Mouse (Mus musculus): ENCODE data around the gene Catsper2.
A peak's percentile ranks its signal among the peaks of the same experiment; 100 is the strongest.
"Not testable (repeated sequence)": the region's sequence is repeated elsewhere in the genome, so short reads cannot be mapped to it uniquely, and the experiment has no call there.

Catsper2 gene

DNA sequence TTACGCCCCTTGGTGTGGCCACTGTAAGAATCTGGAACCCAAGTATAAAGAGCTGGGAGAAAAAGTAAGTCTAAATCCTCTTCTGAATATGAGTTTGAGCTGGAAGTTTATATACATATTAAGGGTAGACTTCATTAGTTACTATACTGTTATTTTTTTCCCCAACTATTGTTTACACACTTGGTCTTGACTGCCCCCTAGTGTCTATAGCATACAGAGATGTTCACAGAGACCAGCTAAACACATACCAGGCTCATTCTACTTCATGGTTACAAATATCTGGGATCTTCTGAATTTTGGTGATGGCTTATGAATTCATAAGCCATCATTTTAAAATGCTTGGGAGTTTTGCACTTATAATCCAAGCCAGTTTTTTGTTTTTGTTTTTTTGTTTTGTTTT lies 21.3 kb upstream of the Catsper2 start:
- DNase-seq (ENCODE audit: low read depth): peak; percentile 79

DNA sequence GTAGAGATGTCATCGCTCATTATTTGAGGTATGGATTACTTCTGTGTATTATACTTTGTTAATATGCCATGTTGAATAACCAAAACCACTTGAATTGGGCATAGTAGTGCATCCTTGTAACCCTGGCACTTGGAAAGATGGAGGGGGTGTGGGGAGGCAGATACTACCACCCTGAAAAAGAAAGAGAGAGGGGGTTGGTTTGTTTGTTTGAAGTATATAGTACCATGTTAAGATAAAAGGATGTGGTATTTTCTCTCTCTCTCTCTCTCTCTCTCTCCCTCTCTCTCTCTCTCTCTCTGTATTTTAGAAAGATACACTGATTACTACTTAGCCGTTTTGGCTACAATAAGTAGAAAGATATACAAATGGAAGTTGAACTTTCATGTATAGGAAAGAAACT lies 12.3 kb upstream of the Catsper2 start:
- DNase-seq (ENCODE audit: low read depth): no peak

DNA sequence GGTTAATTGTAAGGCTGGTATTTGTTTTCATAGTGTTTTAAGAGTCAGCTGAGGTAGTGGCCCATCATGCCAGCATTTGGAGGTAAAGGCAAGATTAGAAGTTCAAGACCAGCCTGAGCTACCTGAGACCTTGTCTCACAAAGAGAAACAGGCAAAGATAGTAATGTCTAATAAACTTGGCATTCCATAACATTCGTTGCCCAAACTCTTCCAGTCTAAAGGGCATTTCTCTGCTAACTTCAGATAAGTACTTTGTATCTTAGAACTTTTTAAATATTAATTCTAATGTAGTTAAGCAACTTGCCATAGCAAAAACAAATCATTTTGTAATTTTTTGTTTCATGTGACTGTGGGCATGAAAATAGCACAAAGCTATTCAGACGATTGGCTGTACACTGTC lies 9.6 kb upstream of the Catsper2 start:
- DNase-seq (ENCODE audit: low read depth): no peak

DNA sequence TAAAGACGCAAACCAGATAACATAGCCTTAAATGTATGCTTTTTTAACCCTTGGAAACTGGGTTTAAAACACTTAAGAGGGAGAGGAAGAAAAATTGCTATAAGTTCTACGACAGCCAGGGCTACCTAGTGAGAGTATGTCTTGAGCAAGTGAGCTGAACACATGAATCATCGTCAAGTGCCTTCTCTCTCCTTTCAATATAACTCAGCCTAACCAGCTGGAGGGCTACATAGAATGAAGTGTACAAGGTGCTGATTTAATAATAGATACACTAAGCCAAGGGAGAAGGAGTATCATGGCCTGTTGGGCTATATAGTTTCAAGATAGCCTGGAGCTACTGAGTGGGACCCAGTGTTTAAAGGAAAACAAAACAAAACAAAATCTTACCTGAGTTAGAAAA lies 4.9 kb upstream of the Catsper2 start:
- no peak for DNase-seq (ENCODE audit: low read depth)

DNA sequence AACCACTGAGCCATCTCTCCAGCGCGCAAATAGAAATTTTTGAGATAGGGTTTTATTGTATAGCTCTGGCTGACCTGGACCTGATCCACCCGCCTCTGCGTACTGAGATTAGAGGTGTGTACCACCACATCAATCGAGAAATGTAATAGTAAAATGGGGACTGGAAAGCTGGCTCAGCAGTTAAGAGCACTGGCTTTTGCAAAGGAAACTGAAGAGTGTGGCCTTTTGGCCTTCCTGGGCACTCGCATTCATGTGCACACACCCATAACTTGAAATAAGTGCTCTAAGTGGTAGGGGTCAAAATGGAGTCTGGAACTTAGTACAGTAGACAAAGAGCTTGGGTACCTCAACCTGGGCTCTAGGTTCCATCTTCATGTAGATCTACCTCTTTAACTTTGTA lies 2.8 kb upstream of the Catsper2 start:
- peak; percentile 39 for DNase-seq (ENCODE audit: low read depth)

DNA sequence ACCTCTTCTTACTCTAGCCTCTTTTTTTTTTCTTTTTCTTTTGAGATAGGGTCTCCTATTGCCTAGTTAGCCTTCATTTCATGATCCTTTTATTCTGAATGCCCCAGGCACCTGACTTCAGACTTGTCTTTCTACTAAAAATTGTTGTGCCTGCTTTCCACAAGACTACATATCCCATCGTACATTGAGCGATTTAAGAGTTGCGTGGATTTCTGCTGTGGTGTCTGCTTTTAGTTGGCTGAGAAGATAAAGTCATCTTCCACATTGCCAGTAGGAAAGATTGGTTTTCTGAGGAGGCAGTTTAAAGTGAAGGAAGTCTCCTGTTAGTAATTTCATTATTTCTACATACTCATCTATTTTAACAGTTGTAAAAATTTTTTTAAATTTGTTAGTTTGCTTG lies 2.0 kb upstream of the Catsper2 start:
- DNase-seq (ENCODE audit: low read depth): peak; percentile 6

DNA sequence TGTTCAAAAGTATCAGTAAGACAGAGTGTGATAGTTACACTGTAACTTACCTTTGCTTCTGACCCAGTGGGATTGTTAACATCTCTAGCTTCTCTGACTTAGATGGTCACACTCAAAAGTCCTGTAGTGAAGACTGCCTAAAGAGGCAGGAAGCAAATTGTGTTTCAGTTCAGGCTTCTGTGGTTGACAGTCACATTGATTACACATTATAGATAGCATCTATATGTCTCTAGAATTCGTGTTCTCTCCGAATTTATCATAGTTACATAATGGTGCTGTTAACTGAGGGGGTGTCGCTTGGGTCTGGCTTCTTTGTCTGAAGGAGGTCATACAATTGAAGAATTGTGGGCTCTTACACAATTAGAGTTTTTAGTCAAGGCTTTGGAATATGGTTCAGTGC lies 1.5 kb upstream of the Catsper2 start:
- DNase-seq (ENCODE audit: low read depth): peak; percentile 30

DNA sequence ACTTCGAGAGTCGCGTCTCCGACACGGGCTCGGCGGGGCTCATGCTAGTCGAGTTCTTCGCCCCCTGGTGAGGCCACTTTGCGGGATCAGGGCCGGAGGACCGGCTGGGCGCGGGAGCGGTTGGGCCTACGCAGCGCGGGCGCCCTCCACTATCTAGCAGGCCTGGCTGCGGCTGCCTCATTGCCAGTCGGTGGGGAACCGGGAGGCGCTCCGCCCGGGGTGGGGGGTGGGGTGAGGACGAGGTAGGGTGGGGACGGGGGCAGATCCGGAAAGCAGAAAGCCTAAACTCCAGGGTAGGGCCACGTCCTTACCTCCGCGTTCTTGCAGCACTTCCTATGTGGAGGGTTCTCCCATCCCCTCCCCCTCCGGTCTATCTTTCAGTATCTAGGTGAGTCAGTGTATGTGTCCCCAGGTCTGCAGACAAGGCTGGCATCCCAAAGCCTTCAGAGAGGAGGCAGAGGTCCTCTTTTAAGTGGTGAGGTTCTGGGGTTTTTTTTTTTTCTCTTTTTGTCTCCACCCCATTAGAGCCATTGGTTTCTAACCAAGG lies 620 bp upstream of the Catsper2 start:
- DNase-seq (ENCODE audit: low read depth): peak; percentile 70

DNA sequence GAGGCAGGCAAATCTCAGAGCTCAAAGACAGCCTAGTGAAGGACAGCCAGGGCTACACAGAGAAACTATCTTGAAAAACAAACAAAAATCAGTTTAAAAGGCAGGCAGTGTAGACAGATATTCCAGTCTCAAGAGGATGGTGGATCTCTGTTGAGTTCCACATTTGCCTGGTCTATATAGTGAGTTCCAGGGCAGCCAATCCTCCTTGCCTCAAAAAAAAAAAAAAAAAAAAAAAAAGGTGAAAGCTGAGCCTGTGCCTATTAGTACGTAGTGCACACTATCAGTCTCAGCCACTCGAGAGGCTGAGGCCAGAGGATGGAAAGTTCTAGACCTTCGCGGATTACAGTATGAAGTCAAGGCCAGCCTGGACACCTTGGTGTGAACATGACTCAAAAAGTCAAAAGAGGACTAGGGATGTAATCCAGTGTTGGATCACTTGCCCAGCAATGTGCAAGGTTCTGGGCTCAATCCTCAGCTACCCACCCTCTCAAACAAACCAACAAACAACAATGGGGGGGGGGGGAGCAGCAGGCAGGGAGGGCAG lies 677 bp downstream of the Catsper2 start:
- no peak for DNase-seq (ENCODE audit: low read depth)

DNA sequence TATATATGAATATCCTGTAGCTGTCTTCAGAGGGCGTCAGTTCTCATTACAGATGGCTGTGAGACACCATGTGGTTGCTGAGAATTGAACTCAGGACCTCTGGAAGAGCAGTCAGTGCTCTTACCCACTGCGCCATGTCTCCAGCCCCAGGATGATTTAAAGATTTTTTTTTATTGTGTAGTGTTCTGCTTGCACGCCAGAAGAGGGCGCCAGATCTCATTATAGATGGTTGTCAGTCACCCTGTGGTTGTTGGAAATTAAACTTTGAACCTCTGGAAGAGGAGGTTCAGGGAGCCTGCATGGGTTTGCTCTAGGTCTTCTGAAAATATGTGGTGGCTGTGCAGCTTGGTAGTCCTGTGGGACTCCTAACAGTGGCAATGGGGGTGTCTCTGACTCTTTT lies 5.4 kb downstream of the Catsper2 start:
- DNase-seq (ENCODE audit: low read depth): peak; percentile 87

DNA sequence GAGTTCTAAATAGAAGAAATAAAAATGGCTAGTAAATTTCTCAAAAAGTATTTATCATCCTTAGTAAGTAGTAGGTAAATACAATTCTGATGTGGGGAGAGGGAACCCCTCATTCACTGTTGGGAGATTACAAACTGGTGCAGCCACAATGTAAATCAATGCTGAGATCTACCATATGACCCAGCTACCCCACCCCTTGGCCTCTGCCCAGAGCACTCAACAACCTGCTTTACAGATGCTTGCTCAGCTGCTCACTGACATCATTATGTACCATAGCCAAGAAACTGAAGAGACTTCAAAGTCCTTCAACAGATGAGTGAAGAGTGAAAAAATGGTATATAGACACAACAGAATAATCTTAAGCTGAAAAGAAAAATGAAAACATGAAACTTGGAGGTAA lies 10.3 kb downstream of the Catsper2 start:
- DNase-seq (ENCODE audit: low read depth): no peak

DNA sequence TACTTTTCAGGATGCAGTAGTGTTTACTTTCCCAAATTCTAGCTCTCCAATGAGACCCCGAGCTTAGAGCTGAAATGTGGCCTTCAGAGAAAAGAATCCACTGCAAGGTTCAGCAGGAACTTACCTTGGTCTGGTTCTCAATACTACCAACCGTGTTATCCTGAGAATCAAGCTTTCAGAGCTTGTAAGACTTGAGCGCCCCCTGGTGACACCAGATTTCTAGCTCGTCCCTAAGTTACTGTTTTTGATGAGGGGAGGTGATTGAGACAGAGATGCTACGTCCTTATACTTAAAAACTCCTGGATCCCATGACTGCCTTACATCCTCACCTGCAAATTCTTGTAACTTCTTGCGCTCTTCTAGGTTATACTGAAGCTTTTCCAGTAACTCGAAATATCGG lies 17.0 kb downstream of the Catsper2 start:
- peak; percentile 87 for DNase-seq (ENCODE audit: low read depth)

DNA sequence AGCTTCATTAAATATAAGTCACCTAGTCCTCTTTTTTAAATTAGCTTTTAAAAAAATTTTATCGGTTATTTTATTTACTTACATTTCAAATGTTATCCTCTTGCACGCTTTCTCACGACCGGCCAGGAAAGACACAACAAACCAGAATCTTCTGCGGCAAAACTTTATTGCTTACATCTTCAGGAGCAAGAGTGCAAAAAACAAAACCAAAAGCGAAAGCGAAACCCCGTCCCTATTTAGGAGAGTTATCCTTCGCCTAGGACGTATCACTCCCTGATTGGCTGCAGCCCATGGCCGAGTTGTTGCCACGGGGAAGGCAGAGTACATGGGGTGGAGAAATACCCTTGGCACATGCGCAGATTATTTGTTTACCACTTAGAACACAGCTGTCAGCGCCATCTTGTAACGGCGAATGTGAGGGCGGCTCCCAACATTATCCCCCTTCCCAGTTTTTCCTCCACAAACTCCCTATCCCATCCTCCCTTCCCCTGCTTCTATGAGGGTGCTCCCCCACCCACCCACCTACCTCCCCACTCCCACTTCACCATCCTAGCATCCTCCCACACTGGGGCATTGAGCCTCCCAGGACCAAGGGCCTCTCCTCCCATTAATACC lies 26.5 kb downstream of the Catsper2 start, which contains the start of gene Strc:
Gene Strc, minus strand, starts transcription at position 208 of the 615 bp plus-strand sequence.
- DNase-seq (ENCODE audit: low read depth): not testable (repeated sequence)

DNA sequence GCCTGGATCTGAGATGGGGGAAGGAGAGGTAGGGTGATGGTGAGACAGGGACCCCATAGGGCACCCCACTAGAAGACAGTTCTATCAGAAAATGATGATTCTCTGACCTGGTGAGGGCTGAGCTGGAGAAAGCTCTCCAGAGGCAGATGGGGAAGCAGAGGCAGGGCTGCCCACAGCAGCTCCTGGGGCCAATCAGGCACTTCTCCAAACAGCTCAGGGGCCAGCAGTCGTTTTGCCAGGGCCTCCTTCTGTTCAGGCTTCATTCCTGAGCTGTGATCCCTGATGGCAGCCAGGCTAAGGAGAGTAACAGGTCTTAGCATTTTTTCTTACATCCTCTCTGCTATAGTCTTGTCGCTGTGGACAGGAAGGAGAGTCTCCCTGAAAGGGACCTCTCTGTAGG lies 38.8 kb downstream of the Catsper2 start:
- DNase-seq (ENCODE audit: low read depth): no peak

DNA sequence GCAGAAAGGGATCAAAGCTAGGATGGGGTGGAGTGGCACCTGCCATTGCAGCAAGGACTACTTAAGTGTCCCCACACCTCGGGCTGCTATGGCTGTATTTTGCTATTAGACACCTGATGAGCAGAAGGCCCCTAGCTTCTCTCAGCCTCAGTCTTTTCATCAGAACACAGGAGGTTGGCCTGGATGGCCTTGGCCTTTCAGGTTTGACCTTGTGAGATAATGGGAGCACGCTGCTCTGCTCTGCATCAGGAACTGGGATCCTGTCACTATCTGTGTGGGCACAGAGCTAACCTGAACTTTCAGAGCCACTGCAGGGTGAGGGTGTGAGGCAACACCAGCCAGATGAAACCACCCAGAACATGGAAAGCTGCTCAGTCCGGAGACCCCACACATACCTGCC lies 41.3 kb downstream of the Catsper2 start:
- no peak for DNase-seq (ENCODE audit: low read depth)

DNA sequence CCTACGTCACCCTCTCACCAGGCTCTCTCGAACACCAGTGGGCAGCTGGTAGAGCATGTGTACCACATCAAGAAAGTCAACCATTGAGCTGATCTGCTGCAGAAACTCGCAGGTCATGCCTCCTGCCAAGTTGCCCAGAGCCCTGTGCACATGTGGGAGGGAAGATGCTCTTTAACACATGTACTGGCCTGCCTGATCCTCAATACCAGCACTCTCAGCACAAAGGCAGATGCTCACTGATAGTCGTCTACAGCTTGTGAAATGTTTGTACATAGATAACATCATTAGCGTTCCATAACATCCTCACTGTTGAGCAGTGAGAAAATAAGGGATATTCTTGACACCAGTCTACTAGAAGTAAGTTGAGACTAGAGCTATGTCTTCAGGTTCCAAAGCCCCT lies 42.7 kb downstream of the Catsper2 start:
- DNase-seq (ENCODE audit: low read depth): no peak

DNA sequence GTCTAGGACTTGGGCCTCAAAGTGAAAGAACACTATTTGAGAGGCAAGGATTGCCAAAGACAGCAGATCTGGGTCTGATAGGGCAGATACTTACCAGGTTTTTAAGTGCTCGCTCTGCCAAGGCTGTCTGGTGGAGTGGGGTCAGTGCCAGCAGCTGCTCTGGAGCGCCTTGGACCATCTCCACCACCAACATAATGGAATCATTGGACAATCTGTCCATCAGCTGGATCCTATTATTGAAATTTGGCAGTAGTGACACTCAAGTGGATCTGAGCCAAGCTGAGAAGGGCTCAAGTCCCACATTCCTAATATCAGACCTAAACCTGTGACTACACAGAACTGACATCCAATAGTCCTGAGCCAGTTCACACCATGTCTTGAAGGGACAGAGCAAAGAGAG lies 44.8 kb downstream of the Catsper2 start:
- DNase-seq (ENCODE audit: low read depth): no peak

DNA sequence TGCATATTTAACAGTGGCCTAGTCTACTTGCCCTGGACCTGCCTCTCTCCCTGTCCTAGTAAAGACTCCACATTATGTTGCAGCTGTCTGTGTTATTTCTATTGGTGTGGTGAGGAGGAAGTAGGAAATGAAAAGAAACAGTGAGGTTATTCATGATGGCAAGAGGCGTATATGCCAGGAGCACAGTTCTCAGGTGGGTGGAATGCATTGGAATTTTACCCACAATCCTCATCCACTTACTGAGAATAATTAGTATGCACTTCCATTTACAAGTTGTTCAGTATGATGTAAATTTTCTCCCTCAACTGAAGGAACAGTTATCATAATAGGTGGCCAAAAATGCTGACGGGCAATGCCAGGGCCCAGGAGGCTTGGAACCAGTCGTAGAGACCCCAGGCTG lies 49.9 kb downstream of the Catsper2 start:
- DNase-seq (ENCODE audit: low read depth): no peak

DNA sequence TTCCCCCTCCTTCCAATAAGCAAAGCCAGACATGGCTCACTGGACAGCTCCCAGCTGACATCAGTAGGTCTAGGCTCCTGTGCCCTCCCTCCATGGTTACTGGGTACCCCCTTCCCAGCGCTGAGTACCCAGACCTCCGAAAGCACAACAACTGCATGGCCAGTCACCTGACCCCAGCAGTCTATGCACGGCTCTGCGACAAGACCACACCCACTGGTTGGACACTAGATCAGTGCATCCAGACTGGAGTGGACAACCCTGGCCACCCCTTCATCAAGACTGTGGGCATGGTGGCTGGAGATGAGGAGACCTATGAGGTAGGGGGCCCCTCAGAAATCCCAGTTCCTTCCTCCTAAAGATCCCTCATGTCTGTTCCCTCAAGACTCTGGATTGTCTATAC lies 54.1 kb downstream of the Catsper2 start:
- no peak for DNase-seq (ENCODE audit: low read depth)

DNA sequence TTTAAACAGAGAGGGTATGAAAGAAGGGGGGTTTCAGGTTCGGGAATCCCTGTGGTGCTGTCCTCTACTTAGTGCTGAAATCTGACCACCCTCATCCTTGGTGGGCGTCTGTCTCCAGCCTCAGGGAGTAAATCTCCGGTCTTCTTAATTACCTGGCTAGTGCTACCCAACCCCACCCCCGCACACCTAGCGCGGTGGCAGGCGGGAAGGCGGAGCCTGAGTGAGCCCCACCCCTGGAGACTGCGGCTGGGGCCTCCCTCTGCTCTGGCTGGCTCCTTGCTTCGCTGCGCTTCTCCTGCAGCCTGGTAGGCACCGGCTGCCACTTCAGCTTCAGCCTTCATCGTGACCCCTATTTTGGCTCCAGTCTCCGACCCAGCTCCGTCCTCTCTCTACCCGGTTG lies 55.2 kb downstream of the Catsper2 start:
- DNase-seq (ENCODE audit: low read depth): peak; percentile 62

DNA sequence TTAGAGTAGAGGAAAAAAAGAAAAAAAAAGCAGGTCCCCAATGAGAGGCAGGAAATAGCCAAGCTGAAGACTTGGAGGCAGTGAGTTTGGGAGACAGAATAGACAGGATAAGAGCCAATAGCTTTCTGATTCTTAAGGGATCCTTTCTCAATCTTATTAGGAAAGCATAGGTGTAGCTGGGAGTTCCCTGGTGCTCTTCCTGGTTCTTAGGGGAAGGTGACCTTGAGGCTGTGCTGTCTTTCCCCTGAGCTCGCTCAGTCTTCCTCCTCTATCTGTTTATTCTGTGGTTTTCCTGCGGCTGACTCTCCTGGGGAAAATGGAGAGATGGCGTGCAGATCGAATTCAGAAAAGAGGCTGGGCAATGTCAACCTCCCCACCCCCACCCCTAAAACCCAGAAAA lies 55.6 kb downstream of the Catsper2 start:
- DNase-seq (ENCODE audit: low read depth): no peak

DNA sequence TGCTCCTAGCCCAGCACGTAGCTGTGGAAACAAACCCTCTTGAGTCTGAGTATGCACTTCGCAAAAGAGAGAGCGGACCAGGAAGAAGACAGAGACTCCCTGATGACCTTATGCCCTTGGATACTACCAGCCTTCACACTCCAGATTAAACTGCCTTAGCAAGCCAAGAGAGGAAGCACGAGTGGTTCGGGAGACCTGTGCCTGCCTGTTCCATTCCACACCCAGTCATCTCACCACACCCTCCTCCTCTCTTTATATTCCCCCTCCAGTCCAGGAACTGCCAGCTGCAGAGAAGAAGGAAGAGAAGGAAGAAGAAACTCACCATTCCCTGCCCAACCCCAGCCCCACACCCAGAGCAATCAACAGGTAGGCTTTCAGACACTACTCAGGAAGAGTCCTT lies 56.1 kb downstream of the Catsper2 start, which contains the start of gene Ckmt1:
Gene Ckmt1, plus strand, starts transcription at position 221 of the 400 bp plus-strand sequence.
- no peak for DNase-seq (ENCODE audit: low read depth)

DNA sequence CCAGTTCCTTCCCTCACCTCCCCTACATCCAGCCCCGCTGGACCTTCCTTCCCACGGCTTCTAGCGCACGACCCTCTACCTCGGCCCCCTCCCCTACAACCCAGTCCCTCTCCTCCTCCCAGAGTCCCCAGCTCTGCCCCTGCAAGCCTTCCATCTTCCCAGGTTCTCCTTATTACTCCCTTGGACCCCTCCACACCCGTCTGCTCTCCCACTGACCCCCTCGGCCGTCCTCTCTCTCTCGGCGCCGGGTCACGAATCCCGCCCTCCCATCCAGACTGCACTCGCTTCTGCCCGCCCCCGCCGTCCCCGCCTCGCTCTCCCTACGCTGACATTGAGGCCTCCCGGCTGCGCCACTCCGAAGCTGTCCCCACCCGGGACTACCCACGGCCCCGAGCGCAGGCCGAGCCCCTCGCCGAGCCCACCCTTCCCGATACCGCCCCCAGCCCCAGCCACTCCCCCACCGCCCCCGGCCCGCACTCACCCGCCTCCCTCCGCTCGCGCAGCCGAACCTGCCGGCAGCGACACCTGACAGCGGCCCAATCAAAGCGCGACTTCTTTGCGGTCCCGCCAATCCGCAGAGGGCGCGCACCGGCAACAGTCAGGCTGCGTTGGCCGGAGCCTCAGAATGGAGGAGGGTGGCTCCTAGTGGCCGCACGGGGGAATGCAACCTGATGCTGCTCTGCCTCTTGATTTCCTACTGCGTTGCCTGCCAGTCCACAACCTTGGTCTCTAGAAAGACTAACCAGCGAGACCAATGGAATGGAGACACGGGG lies 58.6 kb downstream of the Catsper2 start, which contains the start of gene Ppip5k1:
Gene Ppip5k1, minus strand, starts transcription at position 577 of the 773 bp plus-strand sequence.
- DNase-seq (ENCODE audit: low read depth): peak; percentile 97
